In genomic region chr3:51701950-51702349, GRCm38 (mm10) we compare ENCODE assay signal across 9 mouse cellular contexts. TPM values are rescaled to one million over a fixed set of nuclear protein-coding genes. Genes with fewer than 3 reads are reported as not detected.
DNase-seq lines count a peak whose midpoint lies in the region; ATAC-seq lines count a peak whose summit lies in the region.
"Had no signal": no experiment of that assay in that cellular context is flagged by ENCODE, and none has a peak within 500 bp of the region (broad histone marks: within the 10 kb centered on the region; RNA-seq: fewer than 3 reads in every experiment).

No protein-coding gene starts in this region.

- H3K36me3 ChIP-seq in kidney, embryonic 16.5 days (ENCODE audit: insufficient read depth, low read length), result no peaks in the 10 kb centered on the region
- H3K36me3 ChIP-seq in forebrain, embryonic 13.5 days (ENCODE audit: poor library complexity, severe bottlenecking), result no peaks in the 10 kb centered on the region
- H3K36me3 ChIP-seq in limb, embryonic 13.5 days, result peaks cover 4% of the 10 kb centered on the region; the same call in 1 of the 2 replicates
- H3K36me3 ChIP-seq in neural tube, embryonic 15.5 days, result no peaks in the 10 kb centered on the region
- H3K36me3 ChIP-seq: G1E had no signal

- H3K4me1 ChIP-seq in kidney, embryonic 16.5 days (ENCODE audit: insufficient read depth, low read length), result peaks cover 34% of the 10 kb centered on the region
- H3K4me1 ChIP-seq in forebrain, embryonic 13.5 days, result peaks cover 35% of the 10 kb centered on the region
- peaks cover 49% of the 10 kb centered on the region for H3K4me1 ChIP-seq in limb, embryonic 13.5 days
- peaks cover 40% of the 10 kb centered on the region for H3K4me1 ChIP-seq in neural tube, embryonic 15.5 days

- H3K27me3 ChIP-seq in kidney, embryonic 16.5 days (ENCODE audit: insufficient read depth, low read length), result no peaks in the 10 kb centered on the region
- H3K27me3 ChIP-seq in forebrain, embryonic 13.5 days, result no peaks in the 10 kb centered on the region
- H3K27me3 ChIP-seq in limb, embryonic 13.5 days, result 0 out of 2 replicates have a peak, but pooled peaks cover 3% of the 10 kb centered on the region
- no peaks in the 10 kb centered on the region for H3K27me3 ChIP-seq in neural tube, embryonic 15.5 days (replicated peaks)

- 18% methylated on average over 13 of the region's 13 CpGs for WGBS in kidney, embryonic 16.5 days
- WGBS in forebrain, embryonic 13.5 days, result 1% methylated on average over 13 of the region's 13 CpGs
- WGBS in limb, embryonic 13.5 days, result 4% methylated on average over 13 of the region's 13 CpGs
- 1% methylated on average over 13 of the region's 13 CpGs for whole genome bisulfite sequencing in neural tube, embryonic 15.5 days

- peak overlapping the region; percentile 53 for H3K27ac ChIP-seq in kidney, embryonic 16.5 days (ENCODE audit: low read length)
- peak overlapping the region; percentile 96 for H3K27ac ChIP-seq in forebrain, embryonic 13.5 days
- H3K27ac ChIP-seq in limb, embryonic 13.5 days, result peak overlapping the region; percentile 72
- H3K27ac ChIP-seq in neural tube, embryonic 15.5 days (replicated peaks), result peak overlapping the region; percentile 92

- no peak for DNase-seq in kidney, postnatal 14 days
- peak; percentile 51 for DNase-seq in cerebellum, adult 8-10 months
- DNase-seq in urinary bladder, adult 18-20 months (ENCODE audit: low spot score in 2 of 2), result no peak
- DNase-seq in testis, postnatal 14 days (ENCODE audit: low spot score), result no peak

- H3K4me3 ChIP-seq in kidney, embryonic 16.5 days (ENCODE audit: low read length), result peak overlapping the region; percentile 47
- peak overlapping the region; percentile 38 for H3K4me3 ChIP-seq in forebrain, embryonic 13.5 days
- peak overlapping the region; percentile 43 for H3K4me3 ChIP-seq in limb, embryonic 13.5 days
- peak overlapping the region; percentile 40 for H3K4me3 ChIP-seq in neural tube, embryonic 15.5 days (replicated peaks)

- peak; percentile 29 for ATAC-seq in kidney, embryonic 16.5 days (ENCODE audit: low FRiP score, low TSS enrichment)
- peak; percentile 79 for ATAC-seq in forebrain, embryonic 13.5 days
- peak; percentile 45; the same call in 1 of the 2 replicates for ATAC-seq in limb, embryonic 13.5 days (ENCODE audit: low FRiP score, low read depth)
- peak; percentile 75 for ATAC-seq in neural tube, embryonic 15.5 days (ENCODE audit: low FRiP score)

- peak overlapping the region; percentile 71 for H3K9ac ChIP-seq in kidney, embryonic 16.5 days (replicated peaks; ENCODE audit: low read length)
- H3K9ac ChIP-seq in forebrain, embryonic 13.5 days, result peak overlapping the region; percentile 64
- H3K9ac ChIP-seq in limb, embryonic 13.5 days, result peak overlapping the region; percentile 55
- peak overlapping the region; percentile 53 for H3K9ac ChIP-seq in neural tube, embryonic 15.5 days (replicated peaks)

- H3K4me2 ChIP-seq in kidney, embryonic 16.5 days (replicated peaks; ENCODE audit: low read depth, low read length), result peak overlapping the region; percentile 81
- peak overlapping the region; percentile 62 for H3K4me2 ChIP-seq in forebrain, embryonic 13.5 days
- H3K4me2 ChIP-seq in limb, embryonic 13.5 days (replicated peaks), result peak overlapping the region; percentile 78
- peak overlapping the region; percentile 76 for H3K4me2 ChIP-seq in neural tube, embryonic 15.5 days

- no peaks in the 10 kb centered on the region for H3K9me3 ChIP-seq in kidney, embryonic 16.5 days (ENCODE audit: low read length)
- H3K9me3 ChIP-seq in forebrain, embryonic 13.5 days (replicated peaks), result no peaks in the 10 kb centered on the region
- H3K9me3 ChIP-seq in limb, embryonic 13.5 days, result no peaks in the 10 kb centered on the region
- H3K9me3 ChIP-seq in neural tube, embryonic 15.5 days (replicated peaks), result no peaks in the 10 kb centered on the region
- H3K9me3 ChIP-seq: G1E had no signal

RNA-seq across cellular contexts. Expression of gene Mgst2, which starts 41.8 kb away (rescaled TPM):
- polyA plus RNA-seq in kidney, embryonic 16.5 days (2015; fragmentation: Nextera tagmentation; extraction: Ambion mirVana), result 1.1 and 1.6 TPM in 2 replicates
- 0.37 and 0.96 TPM in 2 replicates for polyA plus RNA-seq in forebrain, embryonic 13.5 days (2015; fragmentation: Nextera tagmentation; extraction: Ambion mirVana)
- polyA plus RNA-seq in limb, embryonic 13.5 days (2015; fragmentation: Nextera tagmentation; extraction: Ambion mirVana), result 1.9 TPM in 2 replicates
- 0.88 and 9.5 TPM in 2 replicates for polyA plus RNA-seq in neural tube, embryonic 15.5 days (2015; fragmentation: Nextera tagmentation; extraction: Ambion mirVana)

Comparison
In these comparisons a context has a peak if more than half of its experiments do, and no peak if none do; other contexts are left out.
1. ATAC-seq: peak in every context shown above with its lines; median percentile 79 in forebrain, embryonic 13.5 days; 75 in neural tube, embryonic 15.5 days; 45 in limb, embryonic 13.5 days; 29 in kidney, embryonic 16.5 days.